Mouse (Mus musculus) adrenal gland, adult 8-10 months (tissue): ENCODE data around the gene Hyal3. TPM values are rescaled to one million over a fixed set of nuclear protein-coding genes. Genes with fewer than 3 reads are reported as not detected.
"Not testable (repeated sequence)": the region's sequence is repeated elsewhere in the genome, so short reads cannot be mapped to it uniquely, and the experiment has no call there.

Experiments used
- DNase-seq: peaks from one replicate; pipeline ENCODE4 v3.0.0; 2022
- total RNA-seq, 4 experiments: library from RNA; stranded (reverse); gene quantifications; 2 replicates each; pipeline ENCODE4 v1.2.4; 2022

Hyal3 gene
- total RNA-seq, 4 experiments from 2014 or later, result 1.5 to 2.3 (median 2.0) TPM

DNA sequence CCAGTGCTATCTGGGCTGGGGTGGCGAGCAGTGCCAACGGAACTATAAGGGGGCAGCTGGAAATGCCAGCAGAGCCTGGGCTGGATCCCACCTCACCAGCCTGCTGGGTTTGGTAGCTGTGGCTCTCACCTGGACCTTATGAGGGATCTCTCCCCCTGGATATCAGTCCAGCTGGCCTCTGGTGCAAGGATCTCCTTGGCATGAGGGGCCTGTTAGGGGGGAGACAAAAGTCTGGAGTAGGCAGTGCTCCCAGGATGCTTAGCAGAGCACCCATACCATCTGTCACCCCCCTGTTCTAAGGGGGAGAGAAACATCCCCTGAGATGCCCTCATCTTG, 8.3 kb upstream of the Hyal3 start:
- no peak for DNase-seq

DNA sequence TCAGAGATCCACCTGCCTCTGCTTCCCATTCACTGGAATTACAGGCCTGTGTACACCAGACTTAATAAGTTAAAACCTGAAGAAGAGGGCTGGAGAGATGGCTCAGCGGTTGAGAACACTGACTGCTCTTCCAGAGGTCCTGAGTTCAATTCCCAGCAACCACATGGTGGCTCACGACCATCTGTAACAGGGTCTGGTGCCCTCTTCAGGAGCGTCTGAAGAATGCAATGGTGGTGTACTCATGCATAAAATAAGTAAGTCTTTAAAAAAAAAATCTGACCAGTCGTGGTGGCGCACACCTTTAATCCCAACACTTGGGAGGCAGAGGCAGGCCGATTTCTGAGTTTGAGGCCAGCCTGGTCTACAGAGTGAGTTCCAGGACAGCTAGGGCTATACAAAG, 6.8 kb upstream of the Hyal3 start:
- DNase-seq, result not testable (repeated sequence)

DNA sequence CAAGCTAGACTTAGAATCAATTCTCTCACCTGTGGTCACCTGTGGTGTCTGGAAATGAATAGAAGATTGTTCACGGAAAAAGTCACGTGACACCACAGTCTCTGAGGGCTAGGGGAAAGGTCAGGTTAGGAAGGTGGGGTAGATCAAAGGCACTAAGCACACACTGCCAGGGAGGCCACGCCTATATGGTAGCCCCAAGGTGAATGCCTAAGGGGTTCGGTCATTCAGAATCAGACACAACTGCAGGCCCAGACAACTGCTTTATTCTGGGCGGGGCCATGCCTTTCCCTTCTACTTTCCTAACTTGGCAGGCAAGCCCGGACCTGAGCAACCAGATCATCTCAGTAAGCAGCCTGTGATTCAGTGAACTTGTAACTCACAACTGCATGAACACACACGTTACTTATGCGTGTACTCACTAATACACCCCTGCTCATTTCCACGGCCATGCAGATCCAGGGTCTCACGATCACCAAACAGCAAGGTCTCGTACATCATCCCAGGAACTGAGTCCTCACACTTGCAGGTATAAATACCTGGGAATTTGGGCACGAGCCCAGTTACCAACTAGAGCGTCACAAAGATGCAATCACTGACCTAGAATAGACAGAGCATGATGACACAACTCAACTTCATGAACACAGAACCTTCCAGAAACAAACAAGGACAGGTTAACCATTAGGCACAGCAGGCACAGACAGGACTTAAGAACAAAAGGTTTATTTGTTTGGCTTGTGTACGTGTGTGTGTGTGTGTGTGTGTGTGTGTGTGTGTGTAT, 4.8 kb upstream of the Hyal3 start:
- no peak for DNase-seq

DNA sequence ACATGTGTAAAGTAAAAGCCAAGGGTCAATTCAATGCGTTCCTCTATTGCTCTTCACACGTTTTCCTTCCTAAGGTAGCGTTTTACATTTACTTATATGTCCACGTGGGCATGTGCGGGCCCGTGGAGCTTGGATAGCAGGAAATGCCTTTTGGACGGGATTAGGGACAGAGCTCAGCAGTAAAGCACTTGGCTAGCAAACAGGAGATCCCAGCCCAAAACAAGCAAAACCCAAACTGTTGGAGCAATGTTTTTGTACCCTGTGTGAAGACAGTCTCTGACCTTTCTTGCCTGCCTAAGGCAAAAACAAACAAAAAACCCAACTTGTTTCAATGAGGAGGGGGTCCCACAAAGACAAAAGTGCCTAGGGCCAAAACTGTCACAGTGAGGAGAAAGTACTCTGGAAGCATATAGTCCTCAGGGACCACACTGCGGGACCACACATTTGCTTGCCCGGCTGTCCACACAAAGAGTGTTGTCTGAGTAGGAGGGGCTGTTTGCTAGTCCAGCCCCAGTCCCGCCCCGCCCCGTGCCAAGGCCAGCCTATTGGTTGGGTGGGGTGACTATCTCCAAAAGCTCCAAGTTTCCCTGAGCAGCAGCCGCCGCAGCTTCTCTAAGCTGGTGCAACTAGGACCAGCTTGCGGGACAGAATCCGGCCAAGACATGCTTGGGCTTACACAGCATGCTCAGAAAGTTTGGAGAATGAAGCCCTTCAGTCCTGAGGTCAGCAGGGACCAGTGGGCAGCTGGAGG, 4.1 kb upstream of the Hyal3 start, which contains the start of gene Hyal1:
TSS of gene Hyal1 (plus strand) at position 571 of the 751 bp plus-strand sequence.
- peak; percentile 79 for DNase-seq

DNA sequence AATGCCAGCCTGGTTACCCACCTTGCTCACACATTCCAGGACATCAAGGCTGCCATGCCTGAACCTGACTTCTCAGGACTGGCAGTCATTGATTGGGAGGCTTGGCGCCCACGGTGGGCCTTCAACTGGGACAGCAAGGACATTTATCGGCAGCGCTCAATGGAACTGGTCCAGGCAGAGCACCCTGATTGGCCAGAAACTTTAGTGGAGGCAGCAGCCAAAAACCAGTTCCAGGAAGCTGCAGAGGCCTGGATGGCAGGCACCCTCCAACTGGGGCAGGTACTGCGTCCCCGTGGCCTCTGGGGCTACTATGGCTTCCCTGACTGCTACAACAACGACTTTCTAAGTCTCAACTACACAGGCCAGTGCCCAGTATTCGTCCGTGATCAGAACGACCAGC, 2.7 kb upstream of the Hyal3 start:
- DNase-seq, result no peak

DNA sequence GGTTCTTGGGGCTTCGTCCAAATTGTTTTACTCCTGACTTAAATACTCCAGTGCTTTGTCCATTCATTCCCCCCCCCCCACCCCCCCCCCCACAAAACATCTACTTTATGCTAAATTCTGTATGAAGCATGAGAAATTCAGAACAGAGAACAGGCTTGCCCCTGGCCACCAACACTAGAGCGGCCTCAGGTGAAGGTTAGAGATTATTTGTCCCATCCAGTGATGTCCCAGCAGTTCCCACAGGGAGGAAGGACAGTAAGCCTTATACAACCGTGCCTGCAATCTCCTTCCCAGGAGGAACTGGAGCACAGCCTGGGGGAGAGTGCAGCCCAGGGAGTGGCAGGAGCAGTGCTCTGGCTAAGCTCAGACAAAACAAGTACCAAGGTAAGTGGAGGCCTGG, 2.0 kb upstream of the Hyal3 start, which contains the start of gene Naa80:
TSS of gene Naa80 (plus strand) at position 301 of the 400 bp plus-strand sequence.
- no peak for DNase-seq

DNA sequence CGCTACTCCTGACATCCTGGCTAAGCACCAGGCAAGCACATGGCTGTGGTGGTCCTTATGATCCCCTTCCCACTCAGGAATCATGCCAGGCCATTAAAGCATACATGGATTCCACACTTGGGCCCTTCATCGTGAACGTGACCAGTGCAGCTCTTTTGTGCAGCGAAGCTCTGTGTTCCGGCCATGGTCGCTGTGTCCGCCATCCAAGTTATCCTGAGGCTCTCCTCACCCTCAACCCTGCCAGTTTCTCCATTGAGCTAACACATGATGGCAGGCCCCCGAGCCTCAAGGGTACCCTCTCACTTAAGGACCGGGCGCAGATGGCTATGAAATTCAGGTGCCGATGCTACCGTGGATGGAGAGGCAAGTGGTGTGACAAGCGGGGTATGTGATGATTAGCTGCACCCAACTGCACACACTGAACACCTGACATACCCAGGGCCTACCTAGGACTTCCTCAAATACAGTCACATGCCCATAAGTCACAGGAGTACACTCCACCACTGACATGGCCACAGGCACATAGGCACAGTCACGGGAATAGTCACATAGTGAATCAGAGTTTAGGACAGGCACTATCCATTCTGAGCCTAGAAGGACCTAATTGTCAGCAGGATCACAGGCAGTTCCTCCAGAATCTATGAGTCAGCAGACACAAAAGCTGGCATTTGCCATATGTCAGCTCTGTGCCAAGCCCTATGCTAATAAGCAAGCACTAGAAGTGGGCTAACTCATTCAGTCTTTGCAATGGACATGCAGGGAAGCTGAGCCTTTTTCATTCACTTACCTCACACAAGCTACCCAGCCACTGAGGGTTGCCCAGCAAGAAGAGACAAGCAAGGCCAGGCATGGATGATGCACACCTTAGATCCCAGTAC, 1.4 kb upstream of the Hyal3 start:
- no peak for DNase-seq

DNA sequence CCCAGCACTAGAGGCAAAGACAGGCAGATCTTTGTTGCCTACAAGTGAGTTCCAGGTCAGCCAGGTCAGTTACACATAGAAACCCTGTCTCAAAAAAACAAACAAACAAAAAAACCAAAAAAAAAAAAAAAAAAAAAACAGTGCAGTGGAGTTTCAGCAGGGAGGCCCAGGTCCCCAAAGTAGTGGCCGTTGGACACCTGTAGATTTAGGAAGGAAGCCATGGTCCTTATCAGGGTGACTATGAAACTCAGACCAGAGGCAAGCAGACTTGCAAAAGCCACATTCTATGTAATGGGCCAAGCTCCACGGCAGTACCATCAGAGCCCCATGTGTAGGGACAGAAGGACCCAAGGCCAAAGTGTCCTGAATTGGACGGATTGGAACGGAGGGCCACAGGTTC, 966 bp downstream of the Hyal3 start:
- no peak for DNase-seq

DNA sequence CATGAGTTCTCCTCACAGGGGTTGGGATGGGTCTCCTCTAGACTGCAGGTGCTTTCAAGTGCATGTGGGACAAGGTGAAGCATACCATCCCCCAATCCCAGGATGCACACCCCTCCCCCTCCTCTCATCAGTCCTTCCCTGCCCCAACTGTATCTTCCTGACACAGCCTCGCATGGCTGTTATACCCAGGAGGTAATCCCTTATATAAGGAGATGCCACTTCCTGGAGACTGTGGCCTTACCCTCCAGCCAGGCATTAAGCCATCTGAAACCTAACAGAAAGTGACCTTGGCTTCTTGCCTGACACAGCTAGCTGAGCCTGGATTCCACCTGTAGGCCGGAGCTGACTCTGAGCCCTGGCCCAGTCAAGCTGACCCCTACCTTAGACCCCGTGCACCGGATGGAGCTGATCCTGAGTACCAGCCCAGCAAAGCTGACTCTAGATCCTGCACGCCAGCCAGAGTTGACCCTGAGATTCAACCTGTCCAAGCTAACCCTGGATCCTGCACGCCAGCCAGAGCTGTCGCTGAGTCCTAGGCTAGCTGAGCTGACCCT, 2.0 kb downstream of the Hyal3 start:
- DNase-seq, result no peak

DNA sequence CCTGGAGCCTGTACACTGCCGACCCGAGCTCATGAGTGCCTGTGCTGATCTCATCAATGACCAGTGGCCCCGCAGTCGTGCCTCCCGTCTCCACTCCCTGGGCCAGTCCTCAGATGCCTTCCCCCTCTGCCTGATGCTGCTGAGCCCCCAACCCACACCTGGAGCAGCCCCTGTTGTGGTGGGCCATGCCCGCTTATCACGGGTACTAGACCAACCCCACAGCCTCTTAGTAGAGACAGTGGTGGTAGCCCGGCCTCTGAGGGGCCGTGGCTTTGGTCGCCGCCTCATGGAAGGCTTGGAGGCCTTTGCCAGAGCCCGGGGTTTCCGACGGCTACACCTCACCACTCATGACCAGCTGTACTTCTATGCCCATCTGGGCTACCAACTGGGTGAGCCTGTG, 2.6 kb downstream of the Hyal3 start:
- no peak for DNase-seq

DNA sequence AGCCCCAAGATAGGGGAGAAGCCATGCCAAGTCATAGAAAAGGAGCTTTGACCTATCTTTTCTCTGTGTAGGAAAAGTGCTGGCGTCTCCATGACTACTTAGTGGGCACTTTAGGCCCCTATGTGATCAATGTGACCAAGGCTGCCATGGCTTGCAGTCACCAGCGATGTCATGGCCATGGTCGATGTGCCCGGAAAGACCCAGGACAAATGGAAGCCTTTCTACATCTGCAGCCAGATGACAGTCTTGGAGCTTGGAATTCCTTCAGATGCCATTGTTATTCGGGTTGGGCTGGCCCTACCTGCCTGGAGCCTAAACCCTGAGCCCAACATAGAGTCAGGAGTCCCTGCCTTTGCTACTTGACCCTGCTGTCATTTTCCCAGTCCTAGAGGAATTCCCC, 5.9 kb downstream of the Hyal3 start:
- no peak for DNase-seq

DNA sequence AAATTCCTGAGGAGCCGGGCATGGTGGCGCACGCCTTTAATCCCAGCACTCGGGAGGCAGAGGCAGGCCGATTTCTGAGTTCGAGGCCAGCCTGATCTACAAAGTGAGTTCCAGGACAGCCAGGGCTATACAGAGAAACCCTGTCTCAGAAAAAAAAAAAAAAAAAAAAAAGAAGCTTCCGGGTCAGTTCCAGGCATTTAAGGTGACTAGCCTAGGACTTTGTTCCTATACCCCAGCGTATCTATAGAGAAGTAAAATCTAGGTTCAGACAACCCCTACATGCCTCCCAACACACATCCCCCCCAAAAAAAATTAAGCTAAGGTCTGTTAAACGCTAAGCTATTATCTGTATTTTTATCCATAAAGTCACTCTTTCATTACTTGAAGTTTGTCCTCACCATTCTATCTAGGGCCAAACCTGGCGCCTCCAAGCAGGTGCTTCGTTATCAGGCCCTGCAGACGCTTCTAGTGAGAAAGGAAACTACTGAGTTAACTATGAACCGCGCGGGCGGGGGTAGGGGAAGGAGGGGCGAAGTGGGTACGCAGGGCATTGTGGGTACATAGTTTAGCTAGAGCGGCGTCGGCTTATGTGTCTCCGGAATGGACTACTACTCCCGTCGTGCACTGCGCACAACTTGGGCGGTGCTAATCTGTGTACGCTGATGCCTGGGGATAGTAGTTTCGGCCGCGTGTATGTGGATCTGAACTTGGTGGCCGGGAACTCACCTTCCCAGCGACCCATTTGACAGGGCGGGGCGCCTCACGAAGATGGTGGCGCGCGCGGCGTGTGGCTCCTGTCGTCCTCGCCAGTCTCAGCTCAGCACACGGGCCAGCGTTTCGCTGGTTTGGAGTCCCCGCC, 6.6 kb downstream of the Hyal3 start, which contains the start of gene Ifrd2:
TSS of gene Ifrd2 (plus strand) at position 669 of the 859 bp plus-strand sequence.
- peak; percentile 98 for DNase-seq

DNA sequence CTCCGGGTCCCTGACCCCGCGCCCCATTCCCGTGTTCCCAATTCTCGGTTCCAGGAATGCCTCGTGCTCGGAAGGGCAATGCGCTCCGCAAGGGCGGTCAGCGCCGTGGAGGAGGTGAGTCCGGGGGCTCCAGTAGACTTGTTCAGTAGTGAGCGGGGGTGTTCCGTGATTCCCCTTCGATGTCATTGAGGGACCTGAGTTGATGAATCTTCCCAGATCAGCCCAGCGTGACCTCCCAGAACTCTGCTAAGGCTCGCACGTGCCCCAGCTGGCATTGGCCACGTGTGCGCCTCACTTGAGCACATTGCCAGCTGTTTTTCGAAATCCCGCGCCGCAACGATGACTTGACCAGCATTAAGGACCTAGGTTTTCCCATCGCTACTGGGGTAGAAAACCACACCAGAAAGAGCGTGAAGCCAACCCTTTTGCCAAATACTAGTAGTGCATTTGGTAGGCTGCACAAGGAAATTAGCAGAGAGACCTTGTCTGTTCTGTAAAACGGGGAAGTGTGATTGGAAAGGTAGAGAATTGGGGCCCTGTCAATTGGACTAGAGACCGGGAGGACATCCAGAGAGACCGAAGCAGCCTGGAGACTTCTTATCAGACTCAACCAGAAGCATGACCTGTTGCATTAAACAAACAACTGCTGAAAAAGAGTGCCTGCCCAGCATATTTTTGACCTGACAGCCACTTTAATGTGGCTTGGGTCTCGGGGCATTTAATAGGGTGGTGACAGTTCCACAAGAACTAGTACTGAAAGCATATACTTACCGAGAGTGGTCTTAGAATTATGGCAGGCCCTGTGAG, 7.4 kb downstream of the Hyal3 start:
- no peak for DNase-seq

DNA sequence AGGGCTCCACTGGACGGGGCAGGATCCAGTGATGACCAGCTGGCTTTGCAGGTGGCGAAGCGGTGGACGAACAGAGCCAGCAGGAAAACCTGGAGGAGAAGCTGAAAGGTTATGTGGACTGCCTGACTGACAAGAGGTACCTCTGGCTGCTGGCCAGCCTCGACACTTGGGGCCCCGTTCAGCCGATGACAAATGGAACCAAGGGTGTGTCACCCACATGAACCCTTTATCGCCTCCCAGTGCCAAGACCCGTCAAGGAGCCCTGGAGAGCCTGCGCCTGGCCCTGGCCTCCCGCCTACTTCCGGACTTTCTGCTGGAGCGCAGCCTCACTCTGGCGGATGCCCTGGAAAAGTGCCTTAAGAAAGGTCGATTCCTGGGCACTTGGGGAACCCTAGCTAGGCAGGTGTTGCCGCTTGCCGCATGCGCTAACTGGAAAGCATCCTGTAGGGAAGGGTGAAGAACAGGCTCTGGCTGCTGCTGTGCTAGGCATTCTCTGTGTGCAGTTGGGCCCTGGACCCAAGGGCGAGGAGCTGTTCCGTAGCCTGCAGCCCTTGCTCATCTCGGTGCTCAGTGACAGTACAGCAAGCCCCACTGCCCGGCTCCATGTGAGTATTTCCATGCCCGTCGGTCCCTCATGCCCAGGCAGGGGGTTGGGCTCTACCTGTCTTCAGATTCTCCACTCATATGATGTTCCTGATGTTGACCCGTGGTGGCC, 9.6 kb downstream of the Hyal3 start:
- no peak for DNase-seq

DNA sequence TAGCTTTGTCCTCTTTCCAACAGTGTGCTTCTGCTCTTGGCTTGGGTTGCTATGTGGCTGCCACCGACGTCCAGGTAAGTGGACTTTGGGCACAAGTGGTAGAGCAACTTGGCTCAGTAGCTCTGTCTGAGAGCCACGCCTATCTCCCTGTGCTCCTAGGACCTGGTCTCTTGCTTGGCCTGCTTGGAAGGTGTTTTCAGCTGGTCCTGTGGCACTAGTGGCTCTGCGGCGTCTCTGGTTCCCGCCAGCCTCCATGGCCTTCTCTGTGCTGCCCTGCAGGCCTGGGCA, 10.1 kb downstream of the Hyal3 start:
- no peak for DNase-seq

DNA sequence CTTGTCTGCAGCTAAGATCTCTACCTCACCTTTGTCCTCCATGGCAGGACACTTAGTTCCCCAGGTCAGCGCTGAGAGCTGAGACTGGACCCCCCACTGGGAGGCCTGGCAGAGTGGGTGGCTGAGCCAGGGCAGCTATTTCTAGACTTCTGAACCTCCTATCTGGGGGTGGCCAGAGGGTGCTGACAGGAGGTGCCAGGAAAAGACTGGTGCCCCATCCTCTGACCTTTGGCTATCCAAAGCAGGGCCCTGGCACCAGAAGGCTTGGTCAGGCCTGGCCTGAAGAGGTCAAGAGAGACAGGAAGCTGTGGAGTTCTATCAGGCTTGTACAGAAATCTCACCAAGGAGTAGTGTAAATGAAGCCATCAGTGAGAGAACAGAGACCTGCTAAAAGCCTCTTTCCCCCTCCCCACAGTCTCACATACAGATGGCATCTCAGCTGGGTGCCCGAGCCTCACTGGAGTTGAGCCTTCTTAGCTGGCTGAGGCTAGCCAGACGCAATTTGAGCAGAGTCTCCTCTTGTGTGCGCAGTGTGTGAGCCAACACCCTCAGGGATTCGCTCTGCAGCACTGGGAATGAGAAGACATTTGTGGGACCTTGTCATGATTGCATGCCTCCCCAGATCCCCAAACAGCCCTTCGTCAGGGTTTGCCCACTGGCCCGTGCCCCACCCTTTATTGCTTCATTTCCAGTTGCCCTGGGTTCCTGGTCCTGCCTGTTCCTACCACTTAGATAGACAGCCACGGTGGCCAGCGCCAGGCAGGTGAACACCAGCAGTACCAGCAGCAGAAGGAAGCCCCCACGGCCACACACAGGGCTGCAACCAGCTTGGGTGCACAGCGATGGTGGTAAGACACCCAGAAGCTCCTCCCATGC, 12.7 kb downstream of the Hyal3 start:
- DNase-seq, result no peak

DNA sequence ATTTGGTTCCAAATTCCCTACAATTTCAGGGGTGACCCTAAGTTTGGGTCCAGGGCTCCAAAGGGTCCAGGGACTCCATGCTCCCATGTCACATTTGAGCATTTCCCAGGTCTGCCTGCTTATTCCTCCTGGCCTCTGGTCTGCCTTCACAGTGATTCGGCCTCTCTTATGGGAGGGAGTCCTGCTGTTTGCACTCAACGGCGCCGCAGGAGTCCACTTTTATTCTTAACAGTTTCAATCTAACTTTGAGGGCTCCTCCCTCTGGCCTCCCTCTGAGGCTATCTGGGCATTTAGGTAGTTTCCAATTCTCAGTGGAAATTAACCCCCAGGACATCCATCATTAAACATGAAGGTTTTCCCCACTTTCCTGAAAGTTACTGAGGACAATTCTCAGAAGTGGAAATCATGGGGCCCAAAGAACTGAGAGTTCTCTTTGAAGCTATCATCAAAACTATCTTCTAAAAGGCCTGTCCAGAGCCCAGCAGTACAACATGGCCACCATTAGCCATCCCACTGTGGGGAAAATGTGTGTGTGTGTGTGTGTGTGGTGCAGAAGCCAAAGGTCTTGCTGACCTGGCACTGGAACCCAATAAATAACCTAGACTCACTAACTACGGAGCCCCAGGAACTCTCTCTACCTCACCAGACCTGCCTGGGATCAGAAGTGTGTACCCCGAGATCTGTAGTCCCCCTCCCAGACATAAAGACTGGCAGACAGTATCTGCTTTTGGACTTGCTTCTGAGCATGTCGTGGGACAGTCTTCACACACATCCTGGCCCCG, 13.9 kb downstream of the Hyal3 start:
- no peak for DNase-seq
